Mouse (Mus musculus) CH12F3 (cell line): ENCODE results near the gene Prkcq.

ENCODE experiments used
- in situ Hi-C: fragments of 300-500 bp; cut with MboI; formaldehyde crosslinking; loops from 2 replicates; pipeline ENCODE4 v1.14.3; 2020; ENCODE audit warnings: low sequenced_read_pairs

The Prkcq gene

GRCm38 (mm10) chr2:11183991-11184390, 12.1 kb downstream of the Prkcq start:
- in situ Hi-C loops = no loop called here

DNA sequence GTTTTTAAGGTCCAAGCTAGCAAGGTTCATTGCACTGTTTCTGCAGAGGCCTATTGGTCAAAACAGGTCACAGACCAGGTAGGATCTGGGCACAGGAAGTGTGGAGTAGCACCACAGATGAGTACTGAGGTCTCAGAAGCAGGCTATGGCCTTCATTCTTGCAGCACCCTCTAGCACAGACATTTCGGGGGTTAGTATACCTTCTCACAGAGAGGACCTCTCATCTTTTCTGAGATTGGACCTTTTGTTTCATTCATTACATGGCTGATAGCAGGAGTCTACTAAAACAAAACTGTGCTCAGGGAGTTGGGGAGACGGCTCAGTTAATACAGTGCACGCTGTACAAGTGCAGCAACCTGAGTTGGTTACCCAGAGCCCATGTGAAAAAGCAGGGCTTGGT, 14.7 kb downstream of the Prkcq start:
- in situ Hi-C loops = no loop called here

DNA sequence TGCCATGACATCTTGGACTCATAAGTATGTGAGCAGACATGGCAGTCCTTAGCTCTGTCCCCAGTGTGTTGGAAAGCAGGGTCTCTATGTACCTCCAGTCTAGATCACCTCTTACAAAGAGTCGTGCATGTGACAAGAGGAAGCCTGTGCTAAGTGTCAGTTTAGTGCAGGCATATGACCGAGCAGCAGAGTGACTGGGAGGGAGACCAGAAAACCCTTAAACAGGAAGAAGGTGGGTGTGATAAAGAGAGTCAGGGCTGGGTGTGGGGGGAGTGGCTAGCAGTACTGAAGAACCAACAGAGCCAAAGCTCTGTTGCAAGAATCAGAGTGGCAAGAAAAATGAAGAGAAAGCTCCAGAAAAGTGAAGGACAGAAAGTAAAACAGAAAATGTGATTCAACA, 15.3 kb downstream of the Prkcq start:
- in situ Hi-C loops = no loop called here

DNA sequence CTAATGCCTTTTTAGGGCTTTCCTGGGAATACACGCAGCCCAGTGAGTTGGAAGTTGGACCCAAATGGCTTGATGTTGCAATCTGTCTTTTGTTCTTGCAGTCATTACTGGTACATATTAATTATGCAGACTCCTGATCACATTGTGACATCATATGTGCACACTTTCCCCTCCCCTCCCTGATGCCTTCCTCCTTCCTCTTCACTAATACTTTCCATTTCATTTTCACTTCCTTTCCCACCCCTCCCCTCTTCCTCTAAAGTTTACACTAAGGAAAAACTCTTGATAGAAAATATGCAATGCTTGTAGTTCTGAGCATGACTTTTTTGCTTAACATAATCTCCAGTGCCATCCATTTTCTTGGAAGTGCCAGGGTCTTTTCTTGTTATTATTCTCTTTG, 16.4 kb downstream of the Prkcq start:
- in situ Hi-C loops = no loop called here

DNA sequence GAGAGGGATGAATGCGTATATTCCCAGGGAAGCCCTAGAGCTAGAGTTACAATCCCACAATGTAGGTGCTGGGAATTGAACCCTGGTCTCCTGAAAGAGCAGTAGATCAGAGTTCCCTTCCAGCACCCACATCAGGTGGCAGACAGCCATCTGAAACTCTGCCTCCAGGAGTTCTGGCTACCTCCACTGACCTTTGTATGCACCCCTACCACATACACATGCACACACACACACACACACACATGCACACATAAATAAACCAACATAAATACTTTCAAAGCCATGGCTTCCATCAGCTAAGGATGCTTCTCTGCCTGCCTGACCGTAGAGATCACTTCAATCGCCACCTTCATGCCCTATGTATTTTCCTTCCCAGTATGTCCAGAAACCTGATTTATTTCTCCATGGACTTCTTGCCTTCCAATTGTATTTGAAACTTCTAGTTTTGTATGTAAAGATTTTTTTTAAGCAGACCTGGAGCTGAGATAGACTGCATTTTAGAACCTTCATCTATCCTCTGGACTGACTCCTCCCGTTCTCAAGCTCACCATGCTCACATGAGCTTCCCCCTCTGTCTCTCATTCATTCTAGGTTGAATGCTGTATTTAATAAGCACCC, 17.4 kb downstream of the Prkcq start:
- in situ Hi-C loops = no loop called here

- in situ Hi-C loops = no loop called here
These were observed 20.6 kb downstream of the Prkcq start for GRCm38 (mm10) chr2:11192281-11193098.

DNA sequence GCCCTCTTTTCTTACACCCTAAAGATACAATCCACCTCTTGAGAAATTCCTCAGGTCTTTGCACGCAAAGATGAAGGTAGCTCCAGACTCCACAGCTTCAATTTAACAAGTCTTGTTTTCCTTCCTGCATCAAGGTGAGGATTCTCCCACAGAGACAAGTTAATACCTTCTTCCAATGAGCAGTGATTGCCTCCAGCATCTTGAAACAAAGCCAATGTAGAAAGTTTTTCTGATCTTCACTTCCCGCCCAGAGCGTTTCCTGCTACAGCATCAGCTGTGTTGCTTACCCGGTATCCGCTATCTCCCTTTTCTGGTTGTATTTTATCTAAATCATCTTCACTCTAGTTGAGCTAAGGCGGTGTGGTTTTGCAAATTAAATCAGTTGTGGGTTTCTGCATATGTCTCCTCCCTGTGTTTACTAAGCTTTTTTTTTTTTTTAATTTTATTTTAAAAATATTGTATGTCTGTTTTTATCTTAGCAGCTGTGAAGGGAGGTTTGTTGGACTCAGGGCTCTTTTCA, 21.3 kb downstream of the Prkcq start:
- in situ Hi-C loops = no loop called here

DNA sequence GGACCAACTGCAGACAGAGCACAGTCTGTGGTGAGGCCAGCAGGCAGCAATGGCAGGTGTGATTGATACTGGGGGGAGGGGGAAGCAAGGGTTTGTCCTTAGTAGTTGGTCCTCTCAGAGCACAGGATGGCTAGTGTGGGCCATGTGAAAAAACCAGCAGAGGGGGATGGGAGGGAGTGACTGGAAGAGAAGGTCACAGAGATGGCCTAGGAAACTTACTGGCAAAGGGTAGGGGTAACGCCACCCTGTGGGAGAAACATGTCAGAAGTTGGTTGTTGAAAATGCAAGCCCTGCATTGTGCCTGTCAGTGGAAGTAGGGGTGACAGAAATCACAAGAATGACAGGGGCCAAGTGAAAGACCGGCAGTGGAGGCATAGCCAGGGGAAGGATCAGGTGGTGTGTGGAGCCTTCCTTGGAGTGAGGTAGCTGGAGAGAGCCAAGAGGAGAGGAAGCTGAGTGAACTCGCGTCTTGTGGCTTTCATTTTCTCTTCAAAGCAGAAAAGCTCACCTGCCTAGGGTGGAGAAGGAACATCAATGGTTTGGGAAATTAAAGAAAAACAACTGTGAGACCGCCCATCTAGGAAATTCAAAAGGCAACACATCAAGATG, 22.9 kb downstream of the Prkcq start:
- in situ Hi-C loops = no loop called here

GRCm38 (mm10) chr2:11196071-11196470, 24.2 kb downstream of the Prkcq start:
- in situ Hi-C loops = no loop called here

GRCm38 (mm10) chr2:11196952-11197559, 25.1 kb downstream of the Prkcq start:
- in situ Hi-C loops = no loop called here

DNA sequence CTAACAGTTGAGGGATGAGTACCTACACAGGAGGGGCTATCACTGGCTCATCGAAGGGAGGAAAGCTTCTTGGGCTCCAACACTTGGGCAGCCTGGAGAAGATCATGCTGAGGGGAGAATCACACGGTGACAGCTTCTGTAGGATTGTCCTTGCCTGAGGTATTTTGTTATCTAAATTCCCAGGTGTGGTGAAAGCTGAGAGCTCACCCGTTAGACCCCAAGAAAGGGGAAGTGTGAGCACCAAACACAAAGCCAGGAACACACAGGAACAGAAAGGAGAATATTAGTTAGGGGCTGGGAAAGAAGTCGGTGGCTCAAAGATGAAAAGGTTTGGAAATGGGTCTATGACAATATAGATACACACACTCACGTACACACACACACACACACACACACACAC, 27.7 kb downstream of the Prkcq start:
- in situ Hi-C loops = no loop called here

DNA sequence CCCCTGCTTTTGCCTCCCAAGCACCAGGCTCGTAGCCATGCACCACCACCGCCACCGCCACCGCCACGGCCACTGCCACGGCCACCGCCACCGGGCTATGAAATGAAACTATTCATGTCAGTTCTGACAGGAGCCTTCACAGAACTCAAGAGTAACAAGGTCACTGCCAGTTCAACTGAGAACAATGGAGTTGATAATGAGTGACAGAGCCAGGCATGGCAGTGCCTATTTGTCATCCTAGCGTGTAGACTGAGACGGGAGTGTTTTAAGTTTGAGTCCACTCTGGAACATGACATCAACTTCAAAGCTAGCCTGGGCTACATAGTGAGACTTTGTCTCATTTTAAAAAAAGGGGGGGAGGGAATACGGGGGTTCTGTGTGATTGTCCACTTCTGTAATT, 30.9 kb downstream of the Prkcq start:
- in situ Hi-C loops = no loop called here

DNA sequence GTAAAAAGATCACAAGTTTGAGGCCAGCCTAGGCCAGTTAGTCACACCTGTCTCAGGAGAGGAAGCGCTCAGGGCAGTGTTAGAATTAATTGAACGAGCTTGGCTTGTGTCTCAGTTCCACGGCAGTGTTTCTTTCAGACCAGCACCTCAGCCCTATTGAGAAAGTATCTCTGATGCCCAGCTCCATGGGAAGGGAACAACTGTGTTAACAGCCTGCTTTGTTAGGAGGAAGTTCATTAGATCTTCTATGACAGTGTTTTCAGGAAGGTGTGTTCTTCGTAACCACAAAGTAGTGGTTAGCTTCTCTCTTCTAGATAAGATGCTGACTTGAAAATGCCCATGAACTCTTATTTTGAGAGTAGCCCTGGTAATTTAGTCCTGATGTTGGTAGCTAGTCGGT, 31.4 kb downstream of the Prkcq start:
- in situ Hi-C loops = no loop called here

GRCm38 (mm10) chr2:11204232-11204631, 32.3 kb downstream of the Prkcq start:
- in situ Hi-C loops = no loop called here

GRCm38 (mm10) chr2:11204961-11205360, 33.1 kb downstream of the Prkcq start:
- in situ Hi-C loops = no loop called here

DNA sequence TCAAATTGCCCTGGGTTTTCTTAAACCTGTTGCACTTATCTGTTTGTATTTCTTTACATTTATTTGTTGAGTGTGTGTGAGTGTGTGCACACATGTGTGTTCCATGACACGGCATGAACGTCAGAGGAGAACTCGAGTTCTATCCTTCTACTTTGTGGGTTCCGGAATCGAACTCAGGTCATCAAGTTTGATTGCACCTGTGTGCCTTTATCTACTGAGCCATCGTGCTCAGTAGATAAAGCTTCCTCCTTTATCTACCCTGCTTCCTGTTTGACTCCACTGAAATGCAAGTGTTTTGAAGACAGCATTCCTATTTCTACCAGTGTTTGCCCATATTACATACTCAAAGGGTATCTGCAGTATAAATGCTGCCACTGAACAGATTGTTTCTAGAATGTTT, 33.8 kb downstream of the Prkcq start:
- in situ Hi-C loops = no loop called here

DNA sequence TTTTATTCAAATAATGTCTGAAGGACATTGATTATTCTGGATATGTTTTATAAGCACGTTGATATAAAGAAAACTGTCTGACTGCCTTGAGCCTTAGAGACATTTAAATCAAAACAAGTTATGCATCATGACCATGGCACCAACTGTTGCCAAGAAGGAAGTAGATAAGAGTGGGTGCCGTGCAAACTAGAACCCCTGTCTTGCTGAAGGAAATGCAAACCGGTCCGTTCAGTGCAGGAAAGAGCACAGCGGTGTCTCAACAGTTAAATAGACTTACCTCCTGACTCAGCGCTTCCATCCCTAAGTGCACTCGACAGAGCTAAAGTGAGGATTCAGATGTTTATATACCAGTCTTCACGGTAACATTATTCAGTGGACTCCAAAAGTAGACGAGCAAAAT, 36.4 kb downstream of the Prkcq start:
- in situ Hi-C loops = no loop called here

- in situ Hi-C loops = no loop called here
These were observed 37.4 kb downstream of the Prkcq start for GRCm38 (mm10) chr2:11209335-11209734.

GRCm38 (mm10) chr2:11210241-11210916, 38.5 kb downstream of the Prkcq start:
- in situ Hi-C loops = no loop called here

DNA sequence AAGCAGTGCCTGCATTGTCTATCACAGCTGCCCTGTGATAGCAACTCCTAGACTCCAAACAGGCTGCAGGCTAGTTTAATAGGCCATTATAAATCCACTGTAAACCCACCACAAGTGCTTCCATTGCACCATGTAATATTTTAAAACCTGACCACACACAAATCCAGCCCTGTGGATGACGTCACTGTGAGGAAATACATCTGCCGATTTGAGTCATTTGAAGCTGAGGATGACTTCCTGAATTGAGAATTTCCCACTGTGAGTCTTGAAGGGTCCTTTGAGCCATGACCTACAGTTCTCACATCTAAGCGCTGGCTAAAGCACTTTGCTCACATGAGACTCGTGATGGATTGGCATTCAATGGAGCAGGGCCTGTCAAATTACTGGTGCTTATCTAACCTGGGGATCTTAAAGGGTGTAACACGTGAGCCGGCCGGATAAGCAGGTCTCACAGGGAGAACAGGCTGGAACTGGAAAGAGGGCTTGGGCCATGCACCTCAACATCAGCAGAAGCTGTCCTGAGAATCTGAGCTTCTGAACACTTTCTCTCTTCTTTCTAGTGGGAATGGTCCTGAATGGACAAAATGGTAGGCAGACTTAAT, 40.2 kb downstream of the Prkcq start:
- in situ Hi-C loops = no loop called here

DNA sequence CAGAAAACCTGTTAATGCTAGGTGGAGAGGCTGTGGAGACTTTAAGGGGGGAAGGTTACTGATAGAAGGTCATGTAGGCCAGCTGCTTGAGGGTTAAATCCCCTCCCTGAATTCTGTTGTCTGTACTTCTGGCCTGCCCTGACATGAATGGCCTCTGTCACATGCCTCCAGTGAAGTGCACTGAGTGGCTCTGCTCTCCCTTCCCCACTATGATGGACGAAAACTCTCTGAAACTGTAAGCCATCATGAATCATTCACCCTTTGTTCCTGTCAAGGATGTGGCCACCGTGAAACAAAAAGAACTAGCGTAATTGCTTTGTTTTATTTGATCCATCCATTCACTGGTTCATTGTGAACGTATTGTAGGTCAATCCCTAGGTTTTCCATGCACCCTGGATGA, 44.5 kb downstream of the Prkcq start:
- in situ Hi-C loops = no loop called here
